Mouse (Mus musculus): ENCODE results near the gene Cct2. TPM values are rescaled to one million over a fixed set of nuclear protein-coding genes. Genes with fewer than 3 reads are reported as not detected.
A peak's percentile ranks its signal among the peaks of the same experiment; 100 is the strongest.
"Not testable (repeated sequence)": the region's sequence is repeated elsewhere in the genome, so short reads cannot be mapped to it uniquely, and the experiment has no call there.

The Cct2 gene
- polyA plus RNA-seq, 1 experiment from 2014 or later = 238 TPM

DNA sequence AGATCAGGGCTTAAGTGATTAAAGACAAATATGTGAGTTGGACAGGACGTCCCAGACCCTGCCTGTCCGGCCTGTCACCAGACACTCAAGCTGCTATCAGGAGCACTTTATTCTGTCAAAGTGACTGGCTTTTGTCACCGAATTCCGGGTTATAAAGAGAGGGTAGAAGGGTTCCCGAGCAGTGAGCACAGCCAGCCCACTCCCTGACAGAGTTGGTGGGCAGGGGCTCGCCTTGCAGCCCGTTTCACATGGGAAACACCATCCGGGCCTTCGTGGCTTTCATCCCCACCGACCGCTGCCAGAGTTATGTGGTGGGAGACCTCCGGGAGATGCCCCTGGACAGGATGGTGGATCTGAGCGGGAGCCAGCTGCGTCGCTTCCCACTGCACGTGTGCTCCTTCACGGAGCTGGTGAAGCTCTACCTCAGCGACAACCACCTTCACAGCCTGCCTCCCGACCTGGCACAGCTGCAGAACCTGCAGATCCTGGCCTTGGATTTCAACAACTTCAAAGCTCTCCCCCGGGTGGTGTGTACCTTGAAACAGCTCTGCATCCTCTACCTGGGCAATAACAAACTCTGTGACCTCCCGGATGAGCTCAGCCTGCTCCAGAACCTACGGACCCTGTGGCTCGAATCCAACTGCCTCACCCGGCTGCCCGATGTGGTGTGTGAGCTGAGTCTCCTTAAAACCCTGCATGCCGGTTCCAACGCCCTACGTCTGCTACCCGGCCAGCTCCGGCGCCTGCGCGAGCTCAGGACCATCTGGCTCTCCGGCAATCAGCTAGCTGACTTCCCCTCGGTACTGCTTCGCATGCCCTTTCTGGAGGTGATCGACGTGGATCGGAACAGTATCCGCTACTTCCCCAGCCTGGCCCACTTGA is 18.2 kb downstream of the Cct2 start, which contains the start of gene Lrrc10:
Gene Lrrc10 (plus strand): TSS at position 167 of the 882 bp plus-strand sequence.
- Histone ChIP-seq H3K4me3 (replicated peaks) (0 out of 2 replicates have a peak within 1 kb of the TSS, but pooled peaks have one; percentile 1), H3K27ac (no peak within 1 kb of the TSS), H3K4me2 (replicated peaks) (peak within 1 kb of the TSS; percentile 49), H3K4me1 (replicated peaks) (peaks cover 4% of the 10 kb centered on the region; the same call in 1 of the 2 replicates), H3K9ac (no peak within 1 kb of the TSS), H3K36me3 (0 out of 2 replicates have a peak, but pooled peaks cover 3% of the 10 kb centered on the region), H3K27me3 (replicated peaks) (no peaks in the 10 kb centered on the region), H3K9me3 (no peaks in the 10 kb centered on the region)
- 45% methylated on average over 40 of the region's 40 CpGs for WGBS
- peak; percentile 19 for ATAC-seq

DNA sequence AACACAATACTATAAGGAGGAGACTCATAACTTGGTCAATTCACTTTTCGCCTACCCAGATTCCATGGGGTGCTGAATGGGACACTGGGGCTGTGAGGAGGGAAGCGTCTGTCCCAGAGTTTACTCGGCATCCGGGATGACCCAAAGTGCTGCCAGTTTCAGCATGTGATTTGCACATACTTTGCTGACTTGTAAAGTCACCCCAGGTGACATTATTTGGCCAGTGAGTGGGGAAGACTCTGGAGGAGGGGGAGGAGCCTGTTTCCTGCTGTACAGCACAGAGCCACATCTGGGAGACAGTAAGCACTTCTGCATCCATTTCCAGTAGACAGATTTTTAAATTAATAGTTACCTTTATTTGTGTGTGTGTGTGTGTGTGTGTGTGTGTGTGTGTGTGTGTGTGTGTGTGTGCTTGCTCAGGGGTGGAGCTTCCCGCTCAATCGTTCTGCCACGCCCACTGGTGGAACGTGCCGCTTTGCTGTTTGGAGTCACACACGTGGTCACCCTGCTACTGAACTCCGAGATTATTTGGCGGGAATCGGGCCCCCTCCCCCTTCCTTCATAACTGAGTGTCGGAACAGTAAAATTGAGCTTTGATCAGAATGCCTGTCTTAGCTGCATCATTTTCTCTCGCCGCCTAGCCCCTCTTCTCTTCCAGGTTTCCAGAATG is 20.0 kb downstream of the Cct2 start:
- not testable (repeated sequence) for H3K4me1 ChIP-seq (replicated peaks); H3K4me3 ChIP-seq (replicated peaks); H3K36me3 ChIP-seq; H3K9me3 ChIP-seq; H3K27me3 ChIP-seq (replicated peaks); H3K27ac ChIP-seq; H3K9ac ChIP-seq
- 0 out of 2 replicates have a peak overlapping the region, but pooled peaks have one; percentile 19 for H3K4me2 ChIP-seq (replicated peaks)
- WGBS = 36% methylated on average over 15 of the region's 16 CpGs
- ATAC-seq = 0 out of 2 replicates have a peak, but pooled peaks have one; percentile 48

DNA sequence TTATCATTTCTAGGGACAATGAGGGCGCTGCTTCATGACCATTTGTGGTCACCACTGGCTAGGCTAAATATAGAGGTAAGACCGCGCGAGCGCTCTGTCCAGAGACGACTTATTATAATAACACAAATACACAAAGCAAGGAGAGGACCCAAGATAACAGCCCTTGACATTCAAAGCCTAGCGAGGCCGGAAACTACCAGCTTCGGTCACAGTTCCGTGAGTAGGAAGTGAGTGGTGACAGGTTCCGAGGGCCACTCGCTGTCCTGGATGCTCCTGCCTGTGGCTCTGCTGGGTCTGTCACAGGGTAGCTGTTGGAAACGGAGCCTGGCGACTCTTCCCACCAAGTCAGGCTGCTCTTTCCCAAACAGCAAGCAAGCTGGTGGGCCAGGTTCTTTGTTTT is 21.3 kb downstream of the Cct2 start:
- WGBS = 86% methylated on average over 14 of the region's 14 CpGs
- Histone ChIP-seq H3K9me3 (no peaks in the 10 kb centered on the region), H3K36me3 (no peaks in the 10 kb centered on the region), H3K4me3 (replicated peaks) (no peak overlapping the region), H3K4me1 (replicated peaks) (peaks cover 4% of the 10 kb centered on the region; the same call in 1 of the 2 replicates), H3K4me2 (replicated peaks) (no peak overlapping the region), H3K9ac (no peak overlapping the region), H3K27ac (no peak overlapping the region), H3K27me3 (replicated peaks) (no peaks in the 10 kb centered on the region)
- ATAC-seq = no peak

DNA sequence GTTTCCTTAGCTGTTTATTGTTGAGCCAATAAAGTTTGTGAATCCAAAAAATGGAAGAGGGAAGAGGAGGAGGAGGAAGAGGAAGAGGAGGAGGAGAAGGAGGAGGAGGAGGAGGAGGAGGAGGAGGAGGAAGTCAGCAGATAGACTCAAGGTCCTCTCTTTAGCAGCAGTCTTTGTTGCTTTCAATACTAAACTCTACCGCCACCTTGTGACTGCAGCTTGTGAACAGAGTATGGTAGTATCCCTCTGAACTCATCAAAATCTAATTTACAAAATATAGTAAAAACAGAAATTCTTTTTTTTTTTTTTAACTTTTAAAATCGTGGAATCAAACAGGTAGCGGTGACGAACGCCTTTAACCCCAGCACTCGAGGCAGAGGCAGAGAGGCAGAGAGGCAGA is 23.3 kb downstream of the Cct2 start:
- Histone ChIP-seq H3K4me3 (replicated peaks) (no peak overlapping the region), H3K27ac (no peak overlapping the region), H3K27me3 (replicated peaks) (no peaks in the 10 kb centered on the region), H3K9me3 (no peaks in the 10 kb centered on the region), H3K4me2 (replicated peaks) (no peak overlapping the region), H3K4me1 (replicated peaks) (peaks cover 2% of the 10 kb centered on the region; the same call in 1 of the 2 replicates), H3K36me3 (no peaks in the 10 kb centered on the region), H3K9ac (no peak overlapping the region)
- 63% methylated on average over 6 of the region's 6 CpGs for WGBS
- no peak for ATAC-seq

DNA sequence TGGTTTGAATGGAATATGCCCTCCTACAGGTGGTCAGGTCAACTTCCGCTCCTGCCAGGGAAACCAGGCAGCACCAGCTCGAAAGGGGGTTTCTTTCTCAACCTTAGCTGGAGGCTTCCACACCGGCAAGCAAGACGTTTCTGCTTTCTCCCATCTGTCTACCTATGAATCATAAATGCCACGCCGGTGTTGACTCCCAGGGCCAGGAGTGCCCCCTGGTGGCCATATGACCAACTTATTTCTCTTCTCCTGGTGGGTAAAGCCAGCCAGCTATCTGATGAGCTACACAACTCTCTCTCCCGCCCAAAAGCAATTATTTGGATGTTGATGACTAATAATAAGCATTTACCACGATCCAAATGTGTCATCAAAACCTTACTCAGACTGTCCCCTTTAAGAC is 29.8 kb downstream of the Cct2 start:
- no peak overlapping the region for H3K4me3 ChIP-seq (replicated peaks)
- no peak overlapping the region for H3K4me2 ChIP-seq (replicated peaks)
- WGBS = 18% methylated on average over 8 of the region's 8 CpGs
- no peaks in the 10 kb centered on the region for H3K4me1 ChIP-seq (replicated peaks)
- no peaks in the 10 kb centered on the region for H3K9me3 ChIP-seq
- no peak overlapping the region for H3K9ac ChIP-seq
- H3K36me3 ChIP-seq = no peaks in the 10 kb centered on the region
- H3K27me3 ChIP-seq (replicated peaks) = no peaks in the 10 kb centered on the region
- ATAC-seq = peak; percentile 46; the same call in 1 of the 2 replicates
- no peak overlapping the region for H3K27ac ChIP-seq

DNA sequence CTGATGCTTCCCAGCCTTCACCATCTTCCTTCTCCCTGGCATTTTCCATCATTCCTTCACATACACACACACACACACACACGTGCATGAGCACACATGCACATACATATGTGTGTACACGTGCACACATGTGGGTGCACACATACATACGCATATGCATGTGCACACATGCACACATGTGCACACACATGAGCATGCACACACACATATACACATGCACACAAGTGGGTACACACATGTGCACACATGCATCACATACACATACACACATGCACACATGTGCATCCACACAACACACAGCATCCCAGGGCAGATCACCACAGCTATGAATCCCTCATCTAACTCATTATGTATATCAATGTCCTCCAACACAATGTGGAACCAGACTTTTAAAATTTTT is 32.5 kb downstream of the Cct2 start:
- ATAC-seq = no peak
- Histone ChIP-seq H3K4me2 (replicated peaks) (no peak overlapping the region), H3K27me3 (replicated peaks) (no peaks in the 10 kb centered on the region), H3K9ac (no peak overlapping the region), H3K4me3 (replicated peaks) (no peak overlapping the region), H3K36me3 (no peaks in the 10 kb centered on the region), H3K4me1 (replicated peaks) (no peaks in the 10 kb centered on the region), H3K27ac (no peak overlapping the region), H3K9me3 (no peaks in the 10 kb centered on the region)
- 84% methylated on average over 3 of the region's 3 CpGs for WGBS

DNA sequence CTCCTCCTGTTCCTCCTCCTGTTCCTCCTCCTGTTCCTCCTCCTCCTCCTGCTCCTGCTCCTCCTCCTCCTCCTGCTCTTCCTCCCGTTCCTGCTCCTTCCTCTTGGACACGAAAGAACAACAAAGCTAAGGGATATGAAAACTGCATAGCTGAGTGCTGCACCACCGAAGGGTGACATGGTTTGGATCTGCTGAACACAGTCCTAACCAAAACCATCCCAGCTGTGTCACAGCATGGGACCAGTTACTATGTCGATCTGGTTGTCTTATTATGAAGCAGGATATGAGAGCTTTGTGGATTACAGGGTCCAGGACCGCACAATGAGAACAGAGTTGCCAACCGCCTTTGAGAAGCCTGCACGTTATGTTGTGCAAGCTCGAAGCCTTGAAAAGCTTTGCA is 37.4 kb downstream of the Cct2 start:
- 0 out of 2 replicates have a peak, but pooled peaks cover 3% of the 10 kb centered on the region for H3K27me3 ChIP-seq (replicated peaks)
- no peak for ATAC-seq
- no peak overlapping the region for H3K9ac ChIP-seq
- H3K4me3 ChIP-seq (replicated peaks) = no peak overlapping the region
- no peaks in the 10 kb centered on the region for H3K9me3 ChIP-seq
- WGBS = 78% methylated on average over 8 of the region's 8 CpGs
- H3K4me1 ChIP-seq (replicated peaks) = 0 out of 2 replicates have a peak, but pooled peaks cover 5% of the 10 kb centered on the region
- H3K27ac ChIP-seq = no peak overlapping the region
- no peaks in the 10 kb centered on the region for H3K36me3 ChIP-seq
- no peak overlapping the region for H3K4me2 ChIP-seq (replicated peaks)

DNA sequence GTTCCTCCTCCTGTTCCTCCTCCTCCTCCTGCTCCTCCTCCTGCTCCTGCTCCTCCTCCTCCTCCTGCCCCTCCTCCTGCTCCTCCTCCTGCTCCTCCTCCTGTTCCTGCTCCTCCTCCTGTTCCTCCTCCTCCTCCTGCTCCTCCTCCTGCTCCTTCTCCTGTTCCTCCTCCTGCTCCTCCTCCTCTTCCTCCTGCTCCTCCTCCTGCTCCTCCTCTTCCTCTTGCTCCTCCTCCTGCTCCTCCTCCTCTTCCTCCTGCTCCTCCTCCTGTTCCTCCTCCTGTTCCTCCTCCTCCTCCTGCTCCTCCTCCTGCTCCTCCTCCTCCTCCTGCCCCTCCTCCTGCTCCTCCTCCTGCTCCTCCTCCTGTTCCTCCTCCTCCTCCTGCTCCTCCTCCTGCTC is 37.8 kb downstream of the Cct2 start:
- H3K4me1 ChIP-seq (replicated peaks); H3K27me3 ChIP-seq (replicated peaks); H3K4me2 ChIP-seq (replicated peaks); H3K4me3 ChIP-seq (replicated peaks); ATAC-seq; H3K36me3 ChIP-seq; H3K9ac ChIP-seq; H3K27ac ChIP-seq; H3K9me3 ChIP-seq: not testable (repeated sequence)

DNA sequence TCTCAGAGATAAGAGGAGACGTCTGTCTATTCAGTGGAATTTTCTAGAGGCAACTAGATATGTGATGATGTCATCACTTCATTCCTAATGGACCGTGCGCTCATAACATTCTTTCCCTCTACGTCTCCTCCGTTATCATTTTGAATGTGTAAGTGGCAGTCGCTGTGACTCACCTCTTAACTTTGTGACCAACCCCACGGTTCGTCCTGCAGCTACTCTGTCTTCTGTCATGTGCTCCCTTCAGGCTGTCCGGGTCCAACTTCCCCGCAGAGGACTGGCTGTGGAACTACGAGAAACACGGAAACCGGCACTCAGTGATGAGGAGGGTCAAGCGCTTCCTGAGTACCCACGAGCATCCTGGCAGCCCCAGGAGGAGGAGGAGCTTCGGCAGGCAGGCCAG is 39.9 kb downstream of the Cct2 start:
- Histone ChIP-seq H3K36me3 (no peaks in the 10 kb centered on the region), H3K9ac (0 out of 2 replicates have a peak overlapping the region, but pooled peaks have one; percentile 20), H3K27ac (no peak overlapping the region), H3K27me3 (replicated peaks) (0 out of 2 replicates have a peak, but pooled peaks cover 3% of the 10 kb centered on the region), H3K4me2 (replicated peaks) (peak overlapping the region; percentile 54), H3K4me1 (replicated peaks) (0 out of 2 replicates have a peak, but pooled peaks cover 5% of the 10 kb centered on the region), H3K4me3 (replicated peaks) (peak overlapping the region; percentile 13), H3K9me3 (no peaks in the 10 kb centered on the region)
- 29% methylated on average over 16 of the region's 16 CpGs for WGBS
- peak; percentile 43 for ATAC-seq

DNA sequence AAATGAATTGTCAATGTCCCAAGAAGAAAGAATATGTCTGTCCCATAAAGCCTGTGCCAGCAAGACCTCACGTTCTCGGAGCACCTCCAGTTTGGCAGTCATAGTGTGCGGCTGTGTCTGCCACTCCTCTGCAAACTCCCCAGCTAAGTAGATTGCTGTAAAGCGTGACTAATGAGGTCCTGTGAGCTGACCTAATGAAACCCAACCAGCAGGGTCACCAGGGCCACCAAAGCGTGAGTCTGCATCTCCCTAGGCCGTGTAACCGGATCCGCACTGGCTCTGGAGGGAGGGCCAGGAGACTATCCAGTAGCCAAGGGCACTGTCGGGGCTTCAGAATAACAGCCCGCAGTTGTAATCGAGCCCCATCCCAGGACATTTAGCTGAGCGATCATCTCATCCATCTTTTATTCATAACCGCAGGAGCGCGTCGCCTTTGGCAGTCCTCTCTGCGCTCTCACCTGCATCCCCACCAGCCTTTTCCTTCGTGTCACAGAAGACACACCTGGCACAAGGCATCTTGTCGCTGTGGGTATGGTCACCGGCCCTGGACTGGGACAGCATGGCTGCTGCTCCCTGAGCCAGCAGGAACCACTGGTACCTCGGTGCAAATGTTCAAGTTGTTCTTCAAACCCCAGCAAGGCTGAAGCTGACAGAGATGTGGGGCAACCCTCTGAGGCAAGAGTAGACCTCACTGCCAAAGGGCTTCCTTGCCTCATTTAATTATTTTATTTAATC is 42.4 kb downstream of the Cct2 start:
- WGBS = 31% methylated on average over 21 of the region's 21 CpGs
- H3K36me3 ChIP-seq = no peaks in the 10 kb centered on the region
- no peak overlapping the region for H3K27ac ChIP-seq
- no peak for ATAC-seq
- H3K9ac ChIP-seq = no peak overlapping the region
- H3K4me2 ChIP-seq (replicated peaks) = no peak overlapping the region
- no peaks in the 10 kb centered on the region for H3K9me3 ChIP-seq
- 0 out of 2 replicates have a peak, but pooled peaks cover 5% of the 10 kb centered on the region for H3K4me1 ChIP-seq (replicated peaks)
- no peak overlapping the region for H3K4me3 ChIP-seq (replicated peaks)
- H3K27me3 ChIP-seq (replicated peaks) = 0 out of 2 replicates have a peak, but pooled peaks cover 3% of the 10 kb centered on the region

DNA sequence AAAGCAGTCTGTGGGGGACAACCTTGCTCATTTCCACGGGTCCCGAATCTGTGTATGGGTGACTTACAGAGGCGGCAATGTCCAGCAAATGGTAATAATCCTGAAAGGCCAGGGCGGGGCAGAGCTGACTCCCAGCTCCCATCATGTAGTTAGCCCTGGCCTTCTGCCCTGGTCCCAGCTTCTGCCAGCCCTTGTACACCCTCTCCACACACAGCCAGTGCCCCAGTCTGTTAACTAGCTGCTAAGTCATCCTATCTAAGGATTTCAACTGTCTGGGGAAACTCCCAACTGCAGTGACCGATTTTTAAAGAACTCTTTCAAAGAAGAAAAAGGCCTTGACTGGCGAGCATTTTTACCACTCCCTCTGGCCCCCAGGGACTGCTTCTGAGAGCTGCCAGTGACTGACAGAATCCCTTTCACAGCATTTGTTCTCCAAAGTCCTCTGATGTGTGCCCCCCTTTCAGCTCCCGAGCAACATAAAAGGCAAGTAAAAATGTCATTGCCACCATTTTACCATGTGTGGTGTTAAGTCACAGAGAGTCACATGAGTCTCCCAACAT is 45.3 kb downstream of the Cct2 start:
- 79% methylated on average over 7 of the region's 7 CpGs for WGBS
- no peak overlapping the region for H3K27ac ChIP-seq
- H3K4me1 ChIP-seq (replicated peaks) = 0 out of 2 replicates have a peak, but pooled peaks cover 4% of the 10 kb centered on the region
- 0 out of 2 replicates have a peak, but pooled peaks cover 3% of the 10 kb centered on the region for H3K27me3 ChIP-seq (replicated peaks)
- H3K36me3 ChIP-seq = no peaks in the 10 kb centered on the region
- no peak overlapping the region for H3K4me2 ChIP-seq (replicated peaks)
- H3K9me3 ChIP-seq = no peaks in the 10 kb centered on the region
- H3K4me3 ChIP-seq (replicated peaks) = no peak overlapping the region
- no peak for ATAC-seq
- H3K9ac ChIP-seq = no peak overlapping the region

Measured in intestine, embryonic 15.5 days (tissue).